Mouse (Mus musculus): ENCODE measurements around the gene Il11ra1. TPM values are rescaled to one million over a fixed set of nuclear protein-coding genes. Genes with fewer than 3 reads are reported as not detected.

Gene Il11ra1
- polyA plus RNA-seq, 1 experiment from 2014 or later = 66.9 TPM

GRCm38 (mm10) chr4:41756440-41756839 is 56.7 kb downstream of the Il11ra1 start:
- Histone ChIP-seq H3K4me1 (replicated peaks; ENCODE audit: control insufficient read depth, insufficient read depth, low read length) (peaks cover 8% of the 10 kb centered on the region), H3K27ac (ENCODE audit: low read depth, low read length) (no peak overlapping the region), H3K9ac (ENCODE audit: low read length) (no peak overlapping the region; the same call in 1 of the 2 replicates), H3K4me3 (ENCODE audit: low read depth, low read length) (peak overlapping the region; percentile 64), H3K27me3 (ENCODE audit: control insufficient read depth, insufficient read depth, low read length) (no peaks in the 10 kb centered on the region), H3K4me2 (ENCODE audit: low read depth, low read length, severe bottlenecking) (peak overlapping the region; percentile 95; the same call in 1 of the 2 replicates), H3K36me3 (ENCODE audit: control insufficient read depth, insufficient read depth, low read length) (no peaks in the 10 kb centered on the region), H3K9me3 (ENCODE audit: control insufficient read depth, low read length) (no peaks in the 10 kb centered on the region)
- ATAC-seq (replicated peaks; ENCODE audit: low FRiP score) = no peak
- DNase-seq (ENCODE audit: low spot score) = peak; percentile 52
- 78% methylated on average over 8 of the region's 8 CpGs for WGBS

- ATAC-seq (replicated peaks; ENCODE audit: low FRiP score) (no peak), DNase-seq (ENCODE audit: low spot score) (peak; percentile 37)
- Histone ChIP-seq H3K27me3 (ENCODE audit: control insufficient read depth, insufficient read depth, low read length) (no peaks in the 10 kb centered on the region), H3K27ac (ENCODE audit: low read depth, low read length) (no peak overlapping the region), H3K9ac (ENCODE audit: low read length) (no peak overlapping the region), H3K4me1 (replicated peaks; ENCODE audit: control insufficient read depth, insufficient read depth, low read length) (peaks cover 11% of the 10 kb centered on the region), H3K9me3 (ENCODE audit: control insufficient read depth, low read length) (no peaks in the 10 kb centered on the region), H3K4me3 (ENCODE audit: low read depth, low read length) (no peak overlapping the region), H3K36me3 (ENCODE audit: control insufficient read depth, insufficient read depth, low read length) (no peaks in the 10 kb centered on the region), H3K4me2 (ENCODE audit: low read depth, low read length, severe bottlenecking) (no peak overlapping the region)
- WGBS = 94% methylated on average over 13 of the region's 13 CpGs
These were observed 57.5 kb downstream of the Il11ra1 start for GRCm38 (mm10) chr4:41757321-41757720.

- no peak overlapping the region for H3K4me3 ChIP-seq (ENCODE audit: low read depth, low read length)
- no peaks in the 10 kb centered on the region for H3K36me3 ChIP-seq (ENCODE audit: control insufficient read depth, insufficient read depth, low read length)
- peaks cover 11% of the 10 kb centered on the region for H3K4me1 ChIP-seq (replicated peaks; ENCODE audit: control insufficient read depth, insufficient read depth, low read length)
- 85% methylated on average over 11 of the region's 11 CpGs for WGBS
- H3K9me3 ChIP-seq (ENCODE audit: control insufficient read depth, low read length) = no peaks in the 10 kb centered on the region
- no peak overlapping the region for H3K27ac ChIP-seq (ENCODE audit: low read depth, low read length)
- DNase-seq (ENCODE audit: low spot score) = peak; percentile 43
- no peak for ATAC-seq (replicated peaks; ENCODE audit: low FRiP score)
- no peak overlapping the region for H3K4me2 ChIP-seq (ENCODE audit: low read depth, low read length, severe bottlenecking)
- H3K27me3 ChIP-seq (ENCODE audit: control insufficient read depth, insufficient read depth, low read length) = no peaks in the 10 kb centered on the region
- no peak overlapping the region for H3K9ac ChIP-seq (ENCODE audit: low read length)
These were observed 58.2 kb downstream of the Il11ra1 start for GRCm38 (mm10) chr4:41758021-41758420.

- Histone ChIP-seq H3K27ac (ENCODE audit: low read depth, low read length) (no peak overlapping the region), H3K9ac (ENCODE audit: low read length) (no peak overlapping the region), H3K4me3 (ENCODE audit: low read depth, low read length) (no peak overlapping the region), H3K4me2 (ENCODE audit: low read depth, low read length, severe bottlenecking) (no peak overlapping the region), H3K9me3 (ENCODE audit: control insufficient read depth, low read length) (no peaks in the 10 kb centered on the region), H3K36me3 (ENCODE audit: control insufficient read depth, insufficient read depth, low read length) (no peaks in the 10 kb centered on the region), H3K4me1 (replicated peaks; ENCODE audit: control insufficient read depth, insufficient read depth, low read length) (peaks cover 11% of the 10 kb centered on the region), H3K27me3 (ENCODE audit: control insufficient read depth, insufficient read depth, low read length) (no peaks in the 10 kb centered on the region)
- DNase-seq (ENCODE audit: low spot score) (no peak), ATAC-seq (replicated peaks; ENCODE audit: low FRiP score) (no peak)
- WGBS = 92% methylated on average over 4 of the region's 4 CpGs
These were observed 58.9 kb downstream of the Il11ra1 start for GRCm38 (mm10) chr4:41758701-41759100.

- ATAC-seq (replicated peaks; ENCODE audit: low FRiP score) = no peak
- 88% methylated on average over 9 of the region's 9 CpGs for WGBS
- Histone ChIP-seq H3K36me3 (ENCODE audit: control insufficient read depth, insufficient read depth, low read length) (no peaks in the 10 kb centered on the region), H3K27me3 (ENCODE audit: control insufficient read depth, insufficient read depth, low read length) (no peaks in the 10 kb centered on the region), H3K9ac (ENCODE audit: low read length) (no peak overlapping the region), H3K4me3 (ENCODE audit: low read depth, low read length) (no peak overlapping the region), H3K4me2 (ENCODE audit: low read depth, low read length, severe bottlenecking) (no peak overlapping the region), H3K4me1 (replicated peaks; ENCODE audit: control insufficient read depth, insufficient read depth, low read length) (peaks cover 11% of the 10 kb centered on the region), H3K9me3 (ENCODE audit: control insufficient read depth, low read length) (no peaks in the 10 kb centered on the region), H3K27ac (ENCODE audit: low read depth, low read length) (no peak overlapping the region)
- DNase-seq (ENCODE audit: low spot score) = peak; percentile 48
These were observed 59.4 kb downstream of the Il11ra1 start for GRCm38 (mm10) chr4:41759206-41759605.

- no peaks in the 10 kb centered on the region for H3K27me3 ChIP-seq (ENCODE audit: control insufficient read depth, insufficient read depth, low read length)
- peaks cover 11% of the 10 kb centered on the region for H3K4me1 ChIP-seq (replicated peaks; ENCODE audit: control insufficient read depth, insufficient read depth, low read length)
- peak overlapping the region; percentile 48 for H3K4me2 ChIP-seq (ENCODE audit: low read depth, low read length, severe bottlenecking)
- H3K4me3 ChIP-seq (ENCODE audit: low read depth, low read length) = peak overlapping the region; percentile 32
- H3K36me3 ChIP-seq (ENCODE audit: control insufficient read depth, insufficient read depth, low read length) = no peaks in the 10 kb centered on the region
- no peaks in the 10 kb centered on the region for H3K9me3 ChIP-seq (ENCODE audit: control insufficient read depth, low read length)
- DNase-seq (ENCODE audit: low spot score) (peak; percentile 48), ATAC-seq (replicated peaks; ENCODE audit: low FRiP score) (no peak)
- WGBS = 42% methylated on average over 6 of the region's 6 CpGs
- H3K27ac ChIP-seq (ENCODE audit: low read depth, low read length) = peak overlapping the region; percentile 64
- H3K9ac ChIP-seq (ENCODE audit: low read length) = peak overlapping the region; percentile 58
These were observed 60.0 kb downstream of the Il11ra1 start for GRCm38 (mm10) chr4:41759656-41760287.

GRCm38 (mm10) chr4:41760288-41760721 is 60.5 kb downstream of the Il11ra1 start:
- peak overlapping the region; percentile 58 for H3K9ac ChIP-seq (ENCODE audit: low read length)
- H3K9me3 ChIP-seq (ENCODE audit: control insufficient read depth, low read length) = no peaks in the 10 kb centered on the region
- H3K4me1 ChIP-seq (replicated peaks; ENCODE audit: control insufficient read depth, insufficient read depth, low read length) = peaks cover 11% of the 10 kb centered on the region
- ATAC-seq (replicated peaks; ENCODE audit: low FRiP score) = peak; percentile 89
- under 1% methylated on average over 15 of the region's 15 CpGs for WGBS
- no peaks in the 10 kb centered on the region for H3K27me3 ChIP-seq (ENCODE audit: control insufficient read depth, insufficient read depth, low read length)
- H3K27ac ChIP-seq (ENCODE audit: low read depth, low read length) = peak overlapping the region; percentile 64
- no peaks in the 10 kb centered on the region for H3K36me3 ChIP-seq (ENCODE audit: control insufficient read depth, insufficient read depth, low read length)
- peak; percentile 91 for DNase-seq (ENCODE audit: low spot score)
- peak overlapping the region; percentile 48 for H3K4me2 ChIP-seq (ENCODE audit: low read depth, low read length, severe bottlenecking)
- H3K4me3 ChIP-seq (ENCODE audit: low read depth, low read length) = peak overlapping the region; percentile 32

GRCm38 (mm10) chr4:41760911-41761310 is 61.1 kb downstream of the Il11ra1 start:
- Histone ChIP-seq H3K4me2 (ENCODE audit: low read depth, low read length, severe bottlenecking) (peak overlapping the region; percentile 48), H3K27ac (ENCODE audit: low read depth, low read length) (peak overlapping the region; percentile 14; the same call in 1 of the 2 replicates), H3K9ac (ENCODE audit: low read length) (peak overlapping the region; percentile 58), H3K27me3 (ENCODE audit: control insufficient read depth, insufficient read depth, low read length) (no peaks in the 10 kb centered on the region), H3K36me3 (ENCODE audit: control insufficient read depth, insufficient read depth, low read length) (no peaks in the 10 kb centered on the region), H3K4me1 (replicated peaks; ENCODE audit: control insufficient read depth, insufficient read depth, low read length) (peaks cover 11% of the 10 kb centered on the region), H3K9me3 (ENCODE audit: control insufficient read depth, low read length) (no peaks in the 10 kb centered on the region), H3K4me3 (ENCODE audit: low read depth, low read length) (peak overlapping the region; percentile 32)
- DNase-seq (ENCODE audit: low spot score) (no peak), ATAC-seq (replicated peaks; ENCODE audit: low FRiP score) (0 out of 2 replicates have a peak, but pooled peaks have one; percentile 37)
- 88% methylated on average over 4 of the region's 4 CpGs for WGBS

- ATAC-seq (replicated peaks; ENCODE audit: low FRiP score) (no peak), DNase-seq (ENCODE audit: low spot score) (no peak)
- Histone ChIP-seq H3K9me3 (ENCODE audit: control insufficient read depth, low read length) (no peaks in the 10 kb centered on the region), H3K27me3 (ENCODE audit: control insufficient read depth, insufficient read depth, low read length) (no peaks in the 10 kb centered on the region), H3K36me3 (ENCODE audit: control insufficient read depth, insufficient read depth, low read length) (no peaks in the 10 kb centered on the region), H3K4me3 (ENCODE audit: low read depth, low read length) (no peak overlapping the region), H3K4me1 (replicated peaks; ENCODE audit: control insufficient read depth, insufficient read depth, low read length) (peaks cover 11% of the 10 kb centered on the region), H3K4me2 (ENCODE audit: low read depth, low read length, severe bottlenecking) (peak overlapping the region; percentile 48; the same call in 1 of the 2 replicates), H3K27ac (ENCODE audit: low read depth, low read length) (peak overlapping the region; percentile 41; the same call in 1 of the 2 replicates), H3K9ac (ENCODE audit: low read length) (no peak overlapping the region; the same call in 1 of the 2 replicates)
These were observed 61.9 kb downstream of the Il11ra1 start for GRCm38 (mm10) chr4:41761680-41762079.
